Mouse (Mus musculus) left cerebral cortex, adult 6 months (tissue): ENCODE data around the gene Olfr209. TPM values are rescaled to one million over a fixed set of nuclear protein-coding genes. Genes with fewer than 3 reads are reported as not detected.

Source experiments
- long read RNA-seq, 2 experiments: library from polyadenylated mRNA; unstranded; transcript quantifications; one replicate each; pipeline ENCODE4 v2.0.0; 2019 to 2020
- polyA plus RNA-seq: library from polyadenylated mRNA; unstranded; fragments of <200 nt; fragmentation: Nextera tagmentation; gene quantifications from 2 replicates; pipeline ENCODE4 v1.2.3, GENCODE M21; 2021

Gene Olfr209
- not detected in 2 replicates for polyA plus RNA-seq
- long read RNA-seq, experiment 1, partial matches to known transcripts, result 0 of 1 reads
- long read RNA-seq, experiment 1, other reads (novel, unspliced or antisense), result 0 of 1 reads
- long read RNA-seq, experiment 2, result 0 reads

DNA sequence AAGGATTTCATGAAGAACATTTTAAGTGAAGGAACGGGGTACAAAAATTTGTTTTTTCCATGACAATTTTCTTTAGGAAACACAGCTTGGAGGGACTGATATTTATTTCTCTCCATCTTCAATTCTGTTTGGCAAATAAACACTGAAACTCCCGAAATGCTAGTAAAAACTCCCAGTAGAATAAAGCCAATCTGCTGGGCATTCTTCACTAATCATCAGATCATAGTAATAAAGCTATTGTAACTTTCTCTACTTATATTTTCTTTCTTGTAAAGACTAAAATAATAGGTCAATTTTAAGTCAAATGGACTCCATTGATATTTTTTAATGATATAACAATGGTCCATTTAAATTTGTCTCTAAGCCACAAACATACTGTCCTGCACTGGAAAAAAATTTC lies at the start of gene Olfr209:
TSS of gene Olfr209 (minus strand) at position 101 of the 400 bp plus-strand sequence.

DNA sequence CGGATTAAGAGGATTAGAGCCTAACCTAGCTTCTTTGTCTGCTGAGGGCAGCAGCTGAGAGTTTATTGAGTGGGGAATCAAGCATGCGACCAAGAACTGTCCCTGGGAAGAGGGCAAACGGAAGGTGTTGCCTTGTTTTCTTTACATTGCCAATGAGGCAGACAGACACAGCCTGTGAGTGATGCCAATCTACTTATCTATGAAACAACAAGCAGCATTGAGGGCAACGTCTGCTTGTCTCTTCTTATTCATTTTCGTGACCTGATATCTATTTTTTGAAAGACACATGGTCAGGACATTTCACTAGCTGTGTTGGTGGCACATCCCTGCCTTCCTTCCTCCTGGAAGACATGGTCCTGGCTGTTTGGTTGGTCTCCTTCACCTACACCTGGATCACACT lies 43.2 kb upstream of the Olfr209 start, which contains the start of gene Gabrr3:
TSS of gene Gabrr3 (plus strand) at position 301 of the 400 bp plus-strand sequence.

DNA sequence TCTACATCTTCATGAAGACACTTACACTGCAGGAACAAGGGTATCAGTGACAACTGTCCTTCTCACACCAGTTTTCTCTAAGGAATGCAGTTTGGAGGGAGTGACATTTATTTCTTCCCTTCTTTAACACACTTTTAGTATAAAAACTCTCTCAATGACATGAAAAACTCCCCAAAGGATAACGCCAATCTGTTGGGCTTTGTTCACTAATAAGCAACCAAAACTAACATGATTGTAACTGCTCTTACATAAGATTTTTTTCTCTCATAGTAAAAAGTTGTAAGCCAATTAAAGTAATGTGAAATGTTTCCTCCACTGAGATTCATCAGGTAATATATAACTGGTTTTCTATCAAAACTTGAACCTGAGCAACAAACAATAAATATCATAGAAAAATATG lies 14.6 kb downstream of the Olfr209 start, which contains the start of gene Olfr206:
TSS of gene Olfr206 (minus strand) at position 101 of the 400 bp plus-strand sequence.

DNA sequence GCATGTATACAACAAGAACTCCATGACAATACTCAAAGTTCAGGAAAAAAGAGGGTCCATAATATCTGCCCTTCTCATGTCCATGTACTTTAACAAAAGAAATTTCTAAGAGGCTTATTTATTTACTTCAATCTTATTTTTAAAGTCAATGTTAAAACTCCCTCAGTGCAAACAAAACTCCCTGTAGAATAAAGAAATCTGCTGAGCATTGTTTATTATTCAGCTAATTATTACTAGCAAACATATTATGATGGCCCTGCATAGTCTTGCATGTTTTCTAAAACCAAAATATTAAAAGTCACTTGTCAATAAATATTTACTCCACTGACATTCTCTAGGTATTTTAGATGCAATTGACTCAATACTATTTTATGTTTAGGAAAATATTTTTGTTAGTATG lies 32.8 kb downstream of the Olfr209 start, which contains the start of gene Olfr205:
TSS of gene Olfr205 (minus strand) at position 101 of the 400 bp plus-strand sequence.

DNA sequence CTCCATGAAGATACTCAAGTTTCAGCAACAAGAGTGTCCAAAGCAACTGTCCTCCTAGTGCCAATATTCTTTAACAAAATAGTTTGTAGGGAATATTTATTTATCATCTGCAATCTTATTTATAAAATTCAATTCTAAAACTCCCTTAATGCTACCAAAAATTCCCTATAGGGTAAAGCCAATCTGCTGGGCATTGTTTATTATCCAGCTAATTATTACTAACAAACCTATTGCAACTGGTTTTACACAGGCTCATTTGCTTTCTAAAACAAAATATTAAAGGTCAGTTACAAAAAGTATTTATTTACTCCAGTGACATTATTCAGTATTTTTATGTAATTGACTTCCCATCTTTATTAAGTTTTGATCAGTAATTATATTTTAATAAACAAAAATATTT lies 45.6 kb downstream of the Olfr209 start, which contains the start of gene Olfr204:
TSS of gene Olfr204 (minus strand) at position 101 of the 400 bp plus-strand sequence.

Other genes starting within 250 kb of the Olfr209 start
- not detected in 2 replicates for gene Olfr194, start 242.9 kb downstream of the Olfr209 start, polyA plus RNA-seq
- not detected in 2 replicates for gene Olfr195, start 216.9 kb downstream of the Olfr209 start, polyA plus RNA-seq
- not detected in 2 replicates for gene Olfr196, start 193.5 kb downstream of the Olfr209 start, polyA plus RNA-seq
- not detected in 2 replicates for gene Olfr198, start 160.5 kb downstream of the Olfr209 start, polyA plus RNA-seq
- not detected in 2 replicates for gene Olfr199, start 144.2 kb downstream of the Olfr209 start, polyA plus RNA-seq
- gene Olfr201, start 91.4 kb downstream of the Olfr209 start, polyA plus RNA-seq, result not detected in 2 replicates
- gene Olfr202, start 77.2 kb downstream of the Olfr209 start, polyA plus RNA-seq, result not detected in 2 replicates
- not detected in 2 replicates for gene Olfr203, start 65.1 kb downstream of the Olfr209 start, polyA plus RNA-seq
- not detected in 2 replicates for gene Olfr204, start 45.7 kb downstream of the Olfr209 start, polyA plus RNA-seq
- not detected in 2 replicates for gene Olfr205, start 32.9 kb downstream of the Olfr209 start, polyA plus RNA-seq
- gene Olfr206, start 14.7 kb downstream of the Olfr209 start, polyA plus RNA-seq, result not detected in 2 replicates
- not detected in 2 replicates for gene Gabrr3, start 43.3 kb upstream of the Olfr209 start, polyA plus RNA-seq
- 11.1 and 11.9 TPM in 2 replicates for gene Riox2, start 107.8 kb upstream of the Olfr209 start, polyA plus RNA-seq
- gene Crybg3, start 237.0 kb upstream of the Olfr209 start, polyA plus RNA-seq, result 0.83 and 1.2 TPM in 2 replicates